Mouse (Mus musculus): Measurements from ENCODE around the gene Htr1b. TPM values are rescaled to one million over a fixed set of nuclear protein-coding genes. Genes with fewer than 3 reads are reported as not detected.

Gene Htr1b
- polyA plus RNA-seq (2017; shearing (Covaris generic)) = not detected

DNA sequence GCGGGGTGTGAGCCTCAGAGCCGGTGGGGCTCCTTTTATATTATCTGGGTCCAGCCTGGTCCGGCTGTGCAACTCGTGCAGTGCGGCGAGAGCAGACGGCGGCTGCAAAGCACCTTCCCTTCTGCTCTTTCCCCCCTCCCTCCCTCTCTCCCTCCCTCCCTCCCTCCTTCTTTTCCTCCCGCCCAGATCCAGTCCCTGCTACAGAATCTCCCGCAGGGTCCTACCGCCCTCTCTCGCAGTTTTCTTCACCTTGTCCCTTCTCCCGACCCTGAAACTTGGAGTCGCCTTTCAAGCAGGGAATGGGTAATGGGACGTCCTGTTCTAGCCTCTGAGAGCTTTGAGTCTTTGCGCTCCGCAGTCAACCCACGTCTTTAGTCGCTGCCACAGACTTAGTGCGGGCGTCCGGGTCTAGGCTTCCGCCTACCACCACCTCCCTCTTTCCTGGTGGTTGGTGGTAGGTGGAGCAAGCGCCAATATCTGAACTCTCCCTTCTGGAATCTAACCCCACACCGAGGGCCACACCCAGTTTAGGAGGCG lies at the start of gene Htr1b:
Gene Htr1b (minus strand): TSS at position 392 of the 537 bp plus-strand sequence.
- peak; percentile 15 for ATAC-seq

DNA sequence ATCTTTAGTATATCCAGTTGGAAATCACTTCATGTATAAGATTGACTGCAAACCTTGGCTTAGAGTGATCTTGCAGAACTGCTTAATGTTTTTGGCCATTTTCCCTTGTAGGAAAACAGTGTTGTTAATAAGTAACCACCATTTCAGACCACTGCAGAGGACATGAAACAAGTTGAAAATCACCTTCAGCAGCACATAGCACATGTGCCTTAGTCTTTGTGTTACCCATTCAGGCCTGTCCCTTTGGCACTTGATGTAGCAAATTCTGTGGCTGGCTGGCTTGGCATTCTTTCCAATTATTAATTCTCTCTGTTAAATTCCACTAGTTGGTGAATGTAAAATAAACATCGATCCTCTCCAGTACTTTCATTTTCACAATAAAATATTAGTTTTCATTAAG lies 43.1 kb upstream of the Htr1b start:
- no peak for ATAC-seq

GRCm38 (mm10) chr9:81637486-81637885 lies 3.9 kb upstream of the Htr1b start:
- ATAC-seq = no peak

DNA sequence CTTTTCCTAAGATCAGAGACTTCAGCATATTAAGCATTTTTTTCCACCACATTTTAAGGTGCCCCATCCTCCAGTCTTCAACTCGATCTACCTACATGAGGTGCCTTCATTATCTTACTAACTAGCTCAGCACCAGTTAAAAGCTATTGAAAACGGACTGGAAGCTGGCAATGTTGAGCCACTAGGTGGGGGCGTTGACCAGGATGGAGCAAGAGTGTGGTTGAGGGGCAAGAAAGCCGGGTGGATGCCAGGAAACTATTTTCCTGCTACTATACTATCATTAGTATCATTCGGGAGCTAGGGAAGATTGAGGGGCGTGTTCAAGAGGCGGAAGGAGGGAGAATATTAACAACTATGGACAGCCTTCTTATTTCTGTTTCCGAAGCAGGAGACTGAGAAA lies 1.5 kb upstream of the Htr1b start:
- no peak for ATAC-seq

DNA sequence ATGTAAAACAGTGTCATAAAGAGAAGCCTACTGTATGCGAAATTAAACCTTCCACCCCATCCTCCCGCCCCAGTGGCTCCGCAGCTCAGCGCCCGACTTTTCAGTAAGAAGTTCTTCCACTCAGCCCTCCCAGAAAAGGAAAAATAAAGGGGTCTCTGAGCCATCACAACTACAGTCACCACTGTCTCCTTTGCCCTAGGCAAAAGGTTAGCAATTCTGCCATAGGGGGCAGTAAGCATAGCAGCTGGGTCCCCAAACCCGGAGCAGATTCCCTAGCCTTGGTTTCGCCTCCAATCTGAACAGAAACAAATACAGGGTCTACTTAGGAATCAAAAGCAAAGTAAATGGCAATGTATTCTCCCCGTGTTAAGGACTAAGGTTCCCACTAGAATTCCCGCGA lies 535 bp upstream of the Htr1b start:
- no peak for ATAC-seq

GRCm38 (mm10) chr9:81632736-81633436 lies 742 bp downstream of the Htr1b start:
- no peak for ATAC-seq

- ATAC-seq = no peak
These were observed 1.4 kb downstream of the Htr1b start for GRCm38 (mm10) chr9:81632191-81632735.

GRCm38 (mm10) chr9:81631581-81632091 lies 2.0 kb downstream of the Htr1b start:
- no peak for ATAC-seq

- peak; percentile 66 for ATAC-seq
These were observed 6.6 kb downstream of the Htr1b start for GRCm38 (mm10) chr9:81626899-81627606.

- no peak for ATAC-seq
These were observed 7.7 kb downstream of the Htr1b start for GRCm38 (mm10) chr9:81625898-81626297.

GRCm38 (mm10) chr9:81622873-81623272 lies 10.8 kb downstream of the Htr1b start:
- ATAC-seq = no peak

DNA sequence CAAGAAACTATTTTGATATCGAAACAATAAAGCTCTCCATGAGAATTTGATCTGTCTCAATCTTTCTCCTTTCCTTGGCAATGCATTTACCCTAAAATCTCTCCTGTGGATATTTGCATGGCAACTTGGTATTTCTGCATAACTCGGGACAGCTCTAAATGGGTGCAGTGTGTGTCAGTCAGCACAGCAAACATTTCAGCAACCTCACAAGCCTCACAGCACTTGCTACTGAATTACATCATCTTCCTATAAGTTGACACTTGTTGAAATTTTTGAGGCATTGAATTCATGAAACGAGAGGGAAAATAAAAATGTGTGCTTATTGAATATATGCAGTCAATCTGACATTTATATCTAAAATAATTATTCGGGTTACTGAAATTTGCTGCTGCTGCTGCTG lies 22.6 kb downstream of the Htr1b start:
- no peak for ATAC-seq

Other genes starting within 250 kb of the Htr1b start
- gene Mei4, start 229.8 kb upstream of the Htr1b start, polyA plus RNA-seq (2017; shearing (Covaris generic)) = under 1 TPM; 0.23 to 0.30 TPM

Measured in activated CD4-positive, CD25-positive, alpha-beta regulatory T cell, adult 4 months (primary cell).